Mouse (Mus musculus) forebrain, embryonic 13.5 days (tissue): ENCODE results near the gene Stt3b. TPM values are rescaled to one million over a fixed set of nuclear protein-coding genes. Genes with fewer than 3 reads are reported as not detected.

Experiments
- ATAC-seq: fragments of 200-750 bp; cut with Nextera tagmentation; 2 replicates; pipeline ENCODE4 v1.8.0; 2017
- H3K27ac ChIP-seq: fragments of 300-500 bp; sonication (generic); 2 replicates; pipeline ENCODE4 v1.5.1; 2015; ENCODE audit warnings: inconsistent platforms, mild to moderate bottlenecking, moderate library complexity
- H3K27me3 ChIP-seq: fragments of 300-500 bp; sonication (generic); 2 replicates; pipeline ENCODE4 v1.6.1; 2015; ENCODE audit warnings: mild to moderate bottlenecking, inconsistent platforms
- H3K36me3 ChIP-seq: fragments of 300-500 bp; sonication (generic); 2 replicates; pipeline ENCODE4 v1.6.1; 2015; ENCODE audit warnings: mild to moderate bottlenecking, inconsistent platforms; ENCODE audit not compliant: poor library complexity, severe bottlenecking
- H3K4me1 ChIP-seq: fragments of 300-500 bp; sonication (generic); 2 replicates; pipeline ENCODE4 v1.6.1; 2015; ENCODE audit warnings: inconsistent platforms
- H3K4me2 ChIP-seq: fragments of 300-500 bp; sonication (generic); 2 replicates; pipeline ENCODE4 v1.6.1; 2015; ENCODE audit warnings: inconsistent platforms, mild to moderate bottlenecking, moderate library complexity
- H3K4me3 ChIP-seq: fragments of 300-500 bp; sonication (generic); 2 replicates; pipeline ENCODE4 v1.5.1; 2015; ENCODE audit warnings: mild to moderate bottlenecking, inconsistent platforms
- H3K9ac ChIP-seq: fragments of 300-500 bp; sonication (generic); 2 replicates; pipeline ENCODE4 v1.6.1; 2015; ENCODE audit warnings: mild to moderate bottlenecking, inconsistent platforms
- H3K9me3 ChIP-seq: fragments of 300-500 bp; sonication (generic); replicated peaks from 2 replicates; pipeline ENCODE4 v1.6.1; 2016; ENCODE audit warnings: inconsistent platforms
- WGBS: fragments of 180-500 bp; shearing (Covaris S2); methylation state at CpG from one replicate; pipeline ENCODE4 v1.1.7; 2015; 5-methylcytosine and 5-hydroxymethylcytosine counted together
- polyA plus RNA-seq: library from polyadenylated mRNA; unstranded; fragments of >200 nt; fragmentation: Nextera tagmentation; extraction: Ambion mirVana; gene quantifications from 2 replicates; pipeline ENCODE4 v1.2.1, GENCODE M21; 2015

Gene Stt3b
- polyA plus RNA-seq, 1 experiment from 2014 or later: 63.3 TPM

DNA sequence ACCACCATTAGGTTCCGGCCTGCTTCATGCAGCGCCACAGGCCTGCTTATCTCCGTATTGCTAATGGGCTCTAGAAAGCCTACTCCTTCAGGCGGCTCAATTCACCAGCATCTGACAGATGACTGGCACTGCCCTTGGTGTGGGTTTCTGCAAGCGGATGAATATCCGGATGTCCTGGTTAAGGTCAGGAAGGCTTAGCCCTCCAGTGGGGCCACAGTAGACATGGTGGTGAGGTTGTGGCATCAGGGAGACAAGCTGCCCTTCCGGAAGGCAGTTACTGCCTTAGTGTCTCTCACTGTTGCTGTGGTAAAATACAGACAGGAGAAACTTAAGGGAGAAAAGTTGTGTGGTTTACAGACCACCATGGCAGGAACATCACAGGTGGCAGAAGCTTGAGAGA is 89.0 kb downstream of the Stt3b start:
- no peaks in the 10 kb centered on the region for H3K27me3 ChIP-seq
- peaks cover 9% of the 10 kb centered on the region for H3K4me1 ChIP-seq
- H3K4me3 ChIP-seq: no peak overlapping the region
- no peaks in the 10 kb centered on the region for H3K36me3 ChIP-seq
- no peaks in the 10 kb centered on the region for H3K9me3 ChIP-seq
- 91% methylated on average over 7 of the region's 7 CpGs for WGBS
- no peak overlapping the region for H3K9ac ChIP-seq
- ATAC-seq: no peak
- no peak overlapping the region for H3K4me2 ChIP-seq
- H3K27ac ChIP-seq: no peak overlapping the region

DNA sequence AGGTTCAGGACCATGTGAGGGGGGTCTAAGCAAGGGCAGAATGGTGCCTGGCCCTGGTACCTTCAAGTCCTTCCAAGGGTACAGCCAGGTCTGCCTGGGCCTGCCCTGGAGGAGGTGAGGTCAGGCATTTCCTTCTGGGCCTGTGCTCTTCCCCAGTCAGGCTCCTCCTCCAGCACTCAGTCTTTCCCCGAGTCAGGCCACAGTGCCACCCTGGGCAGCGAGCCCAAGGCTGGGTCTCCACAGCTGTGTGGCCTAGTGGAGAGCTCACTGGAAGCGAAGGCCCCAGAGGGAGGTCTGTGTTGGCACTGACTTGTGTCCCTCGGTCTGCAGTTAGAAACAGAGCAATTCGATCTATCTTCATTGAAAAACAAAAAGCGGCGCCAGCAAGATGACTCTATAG is 89.8 kb downstream of the Stt3b start:
- H3K9me3 ChIP-seq: no peaks in the 10 kb centered on the region
- H3K4me2 ChIP-seq: no peak overlapping the region
- no peaks in the 10 kb centered on the region for H3K36me3 ChIP-seq
- H3K27me3 ChIP-seq: no peaks in the 10 kb centered on the region
- 77% methylated on average over 7 of the region's 7 CpGs for WGBS
- ATAC-seq: no peak
- H3K27ac ChIP-seq: no peak overlapping the region
- H3K4me1 ChIP-seq: peaks cover 16% of the 10 kb centered on the region
- no peak overlapping the region for H3K4me3 ChIP-seq
- H3K9ac ChIP-seq: no peak overlapping the region

DNA sequence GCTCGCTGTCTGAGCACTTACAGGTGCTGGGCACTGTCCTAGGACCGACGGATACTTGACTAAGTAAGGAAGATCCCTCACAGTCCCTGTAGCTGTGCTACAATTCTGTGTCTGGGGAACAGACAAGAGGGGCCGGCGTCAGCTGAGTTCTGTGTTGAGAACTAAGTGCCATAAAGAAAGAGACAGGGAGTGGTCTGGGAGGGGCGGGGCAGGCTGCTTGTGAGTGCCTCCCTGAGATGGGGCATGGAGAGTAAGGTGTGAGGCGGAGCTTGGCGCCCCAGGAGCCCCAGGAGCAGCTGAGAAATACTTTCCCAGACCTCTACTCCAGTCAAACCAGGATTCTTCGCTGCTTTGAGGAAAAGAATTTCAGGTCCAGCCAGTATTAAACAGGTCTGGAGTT is 92.2 kb downstream of the Stt3b start:
- no peak overlapping the region for H3K4me2 ChIP-seq
- H3K4me3 ChIP-seq: no peak overlapping the region
- H3K27me3 ChIP-seq: no peaks in the 10 kb centered on the region
- no peak overlapping the region for H3K27ac ChIP-seq
- 29% methylated on average over 9 of the region's 9 CpGs for WGBS
- peaks cover 10% of the 10 kb centered on the region for H3K4me1 ChIP-seq
- no peak overlapping the region for H3K9ac ChIP-seq
- no peak for ATAC-seq
- H3K9me3 ChIP-seq: peaks cover 5% of the 10 kb centered on the region; the same call in 1 of the 2 replicates
- no peaks in the 10 kb centered on the region for H3K36me3 ChIP-seq

DNA sequence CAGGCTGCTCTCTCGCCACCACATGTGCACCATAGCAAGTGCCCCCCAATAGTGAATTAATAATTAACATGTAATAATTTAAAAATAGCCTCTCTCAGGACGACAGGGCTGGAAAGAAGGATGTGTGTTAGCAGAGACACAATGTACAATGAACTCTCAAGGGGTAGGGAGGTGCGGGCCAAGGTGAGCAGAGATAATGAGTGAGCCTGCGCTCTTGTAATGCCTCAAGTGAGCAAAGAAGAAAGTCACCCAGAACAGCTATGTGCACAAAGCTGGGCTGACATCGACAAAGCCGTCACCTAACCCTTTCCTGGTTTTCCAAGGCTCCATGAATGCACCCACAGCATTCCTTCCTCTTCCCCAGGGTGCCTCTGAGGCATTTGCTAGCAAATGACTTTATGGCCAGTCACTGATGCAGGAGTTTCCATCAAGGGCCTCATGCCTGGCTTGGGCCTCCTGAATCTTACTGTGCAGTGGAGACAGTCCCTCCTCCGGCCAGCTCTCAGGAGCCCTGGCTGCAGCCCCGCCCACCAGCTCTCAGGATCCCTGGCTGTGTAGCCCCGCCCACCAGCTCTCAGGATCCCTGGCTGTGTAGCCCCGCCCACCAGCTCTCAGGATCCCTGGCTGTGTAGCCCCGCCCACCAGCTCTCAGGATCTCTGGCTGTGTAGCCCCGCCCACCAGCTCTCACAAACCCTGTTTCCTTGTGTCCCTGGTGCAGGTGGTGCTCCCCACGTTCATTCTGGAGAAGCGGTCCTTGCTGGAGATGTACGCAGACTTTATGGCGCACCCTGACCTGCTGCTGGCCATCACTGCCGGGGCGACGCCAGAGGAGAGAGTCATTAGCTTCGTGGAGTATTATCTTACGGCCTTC is 94.2 kb downstream of the Stt3b start:
- Histone ChIP-seq H3K9ac (no peak overlapping the region), H3K36me3 (no peaks in the 10 kb centered on the region), H3K9me3 (peaks cover 5% of the 10 kb centered on the region; the same call in 1 of the 2 replicates), H3K27ac (no peak overlapping the region), H3K4me1 (peaks cover 17% of the 10 kb centered on the region), H3K4me3 (no peak overlapping the region), H3K27me3 (no peaks in the 10 kb centered on the region), H3K4me2 (peak overlapping the region; percentile 22)
- WGBS: 28% methylated on average over 21 of the region's 21 CpGs
- ATAC-seq: peak; percentile 59; the same call in 1 of the 2 replicates

DNA sequence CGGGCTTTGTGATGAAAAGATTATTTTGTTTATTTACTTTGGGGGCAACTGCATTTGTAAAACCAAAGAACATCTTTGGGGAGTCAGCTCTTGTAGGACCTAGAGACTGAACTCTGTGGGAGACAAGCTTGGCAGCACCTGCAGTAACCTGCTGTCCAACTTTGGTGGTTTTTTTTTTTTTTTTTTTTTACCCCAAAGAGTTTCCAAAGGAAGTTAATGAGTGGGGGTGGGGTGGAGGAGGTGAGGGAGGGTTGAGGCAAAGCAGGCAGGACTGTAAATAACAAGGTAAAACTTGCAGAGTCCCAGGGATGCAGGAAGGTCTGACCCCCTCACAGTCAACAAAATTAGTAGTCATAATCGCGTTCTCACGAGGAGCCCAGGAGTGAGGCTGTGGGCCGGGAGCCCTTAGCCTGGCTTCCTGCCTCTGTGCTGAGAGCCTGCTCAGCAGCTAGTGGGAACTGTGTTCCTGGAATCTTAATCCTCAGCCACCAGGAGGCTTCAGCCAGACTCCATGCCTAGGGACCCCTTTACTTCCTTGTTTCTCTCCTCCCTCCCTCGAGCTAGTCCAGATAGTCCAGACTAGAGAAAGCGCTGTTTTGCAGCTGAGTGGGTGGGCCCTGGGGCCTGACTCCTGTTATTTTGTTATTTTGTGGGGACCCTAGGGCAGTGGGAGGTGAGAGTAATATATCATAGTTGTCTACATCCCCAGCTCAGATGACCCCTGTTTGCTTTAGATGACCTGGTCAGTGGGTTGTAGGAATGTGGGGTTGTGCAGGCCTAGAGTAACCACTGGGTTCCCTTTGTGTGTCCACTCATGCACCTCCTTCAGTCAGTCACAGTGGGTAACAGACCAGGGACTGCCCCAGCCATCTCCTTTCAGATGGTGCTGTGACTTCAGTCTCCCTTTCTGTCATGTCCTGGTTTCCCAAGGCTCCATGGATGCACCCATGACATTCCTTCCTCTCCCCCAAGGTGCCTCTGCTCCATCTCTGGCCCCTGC is 95.3 kb downstream of the Stt3b start:
- Histone ChIP-seq H3K27me3 (no peaks in the 10 kb centered on the region), H3K9me3 (peaks cover 5% of the 10 kb centered on the region; the same call in 1 of the 2 replicates), H3K36me3 (no peaks in the 10 kb centered on the region), H3K4me3 (no peak overlapping the region), H3K9ac (no peak overlapping the region), H3K4me1 (peaks cover 17% of the 10 kb centered on the region), H3K27ac (no peak overlapping the region), H3K4me2 (no peak overlapping the region)
- 26% methylated on average over 7 of the region's 7 CpGs for WGBS
- ATAC-seq: no peak

DNA sequence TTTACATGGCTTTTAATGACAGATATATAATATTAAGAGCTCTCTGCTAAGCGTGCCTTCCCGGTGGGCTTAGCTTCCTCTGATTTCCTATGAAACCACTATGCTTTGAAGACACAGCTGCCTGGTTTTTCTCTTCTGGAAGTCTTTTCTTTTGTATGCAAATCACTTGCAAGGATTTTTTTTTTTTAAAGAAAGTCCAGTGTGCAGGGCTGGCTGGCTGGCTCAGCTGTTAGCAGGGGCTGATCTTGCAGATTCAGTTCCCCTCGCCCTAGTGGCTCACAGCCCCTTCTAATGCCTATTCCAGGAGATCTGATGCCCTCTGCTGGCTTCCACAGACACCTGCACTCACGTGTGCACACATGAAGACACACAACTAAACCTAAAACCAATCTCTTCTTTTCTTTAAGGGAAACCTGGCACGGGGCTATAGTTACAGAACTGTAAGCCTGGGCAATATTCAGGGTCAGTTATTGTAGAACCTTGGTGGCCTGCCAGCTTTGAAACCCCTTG is 96.4 kb downstream of the Stt3b start:
- Histone ChIP-seq H3K9ac (no peak overlapping the region), H3K9me3 (peaks cover 5% of the 10 kb centered on the region; the same call in 1 of the 2 replicates), H3K36me3 (no peaks in the 10 kb centered on the region), H3K4me2 (no peak overlapping the region), H3K27me3 (no peaks in the 10 kb centered on the region), H3K4me3 (no peak overlapping the region), H3K27ac (no peak overlapping the region), H3K4me1 (peaks cover 17% of the 10 kb centered on the region)
- 85% methylated on average over 5 of the region's 5 CpGs for WGBS
- ATAC-seq: no peak

DNA sequence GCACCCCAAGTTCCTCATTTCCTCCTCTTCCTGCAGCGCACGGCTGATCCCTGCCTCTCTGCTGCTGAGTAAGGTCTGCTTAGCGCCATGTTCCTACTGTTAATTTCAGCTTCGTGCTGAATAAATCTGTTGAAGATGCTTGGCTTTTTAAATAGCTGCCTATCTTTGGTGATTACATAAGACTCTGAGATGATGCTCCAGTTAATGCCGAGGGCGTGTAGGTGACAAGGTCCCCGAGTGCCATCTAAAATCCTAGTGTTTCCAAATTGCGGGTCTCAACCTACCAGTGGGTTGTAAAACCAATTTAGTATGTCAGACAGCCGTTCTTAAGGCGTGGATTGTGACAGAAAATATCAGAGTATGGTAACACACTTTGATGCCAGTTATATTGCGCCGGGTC is 99.7 kb downstream of the Stt3b start:
- Histone ChIP-seq H3K4me3 (no peak overlapping the region), H3K27ac (no peak overlapping the region), H3K9ac (no peak overlapping the region), H3K4me1 (peaks cover 15% of the 10 kb centered on the region), H3K27me3 (no peaks in the 10 kb centered on the region), H3K4me2 (no peak overlapping the region), H3K9me3 (peaks cover 5% of the 10 kb centered on the region; the same call in 1 of the 2 replicates), H3K36me3 (no peaks in the 10 kb centered on the region)
- no peak for ATAC-seq
- 88% methylated on average over 12 of the region's 12 CpGs for WGBS

DNA sequence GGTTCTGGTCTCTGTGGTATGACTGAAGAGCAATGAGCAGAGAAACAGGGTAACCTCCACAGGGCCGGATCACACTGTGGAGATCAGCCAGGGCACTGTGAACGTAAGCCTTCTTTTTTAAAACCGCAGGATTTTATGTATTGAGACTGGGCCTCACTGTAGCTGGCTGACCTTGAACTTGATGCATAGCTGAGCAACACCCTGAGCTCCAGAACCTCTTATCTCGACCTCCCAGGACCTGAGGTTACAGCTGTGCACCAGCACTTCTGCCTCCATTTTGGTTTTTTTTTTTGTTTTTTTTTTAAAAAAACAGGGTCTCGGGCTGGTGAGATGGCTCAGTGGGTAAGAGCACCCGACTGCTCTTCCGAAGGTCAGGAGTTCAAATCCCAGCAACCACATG is 100.5 kb downstream of the Stt3b start:
- no peak overlapping the region for H3K27ac ChIP-seq
- no peak for ATAC-seq
- no peaks in the 10 kb centered on the region for H3K27me3 ChIP-seq
- no peak overlapping the region for H3K4me2 ChIP-seq
- WGBS: 87% methylated on average over 7 of the region's 7 CpGs
- H3K4me1 ChIP-seq: peaks cover 13% of the 10 kb centered on the region
- H3K36me3 ChIP-seq: no peaks in the 10 kb centered on the region
- H3K4me3 ChIP-seq: no peak overlapping the region
- peaks cover 5% of the 10 kb centered on the region; the same call in 1 of the 2 replicates for H3K9me3 ChIP-seq
- H3K9ac ChIP-seq: no peak overlapping the region

DNA sequence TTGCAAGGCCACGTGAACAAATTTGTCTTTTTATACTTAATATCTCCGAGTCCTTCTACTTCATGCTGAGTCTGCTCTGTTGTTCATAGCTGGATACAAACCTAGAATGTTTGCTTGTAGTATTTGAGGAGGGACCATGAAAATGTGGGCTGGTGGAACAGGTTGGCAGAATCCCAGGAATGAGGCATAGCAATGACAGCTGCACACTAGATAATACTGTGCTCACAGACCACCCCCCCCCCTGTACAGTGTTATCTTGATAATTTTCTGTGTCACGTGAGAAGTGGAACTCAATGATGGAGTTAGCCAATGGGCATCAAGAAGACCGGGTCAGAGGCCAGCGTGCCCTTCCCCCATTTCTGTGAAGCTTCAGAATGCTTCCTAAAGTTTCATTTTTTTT is 104.0 kb downstream of the Stt3b start:
- no peak overlapping the region for H3K4me3 ChIP-seq
- peaks cover 6% of the 10 kb centered on the region for H3K4me1 ChIP-seq
- H3K9ac ChIP-seq: no peak overlapping the region
- no peaks in the 10 kb centered on the region for H3K27me3 ChIP-seq
- no peaks in the 10 kb centered on the region for H3K36me3 ChIP-seq
- no peak overlapping the region for H3K27ac ChIP-seq
- H3K9me3 ChIP-seq: no peaks in the 10 kb centered on the region
- 0 out of 2 replicates have a peak, but pooled peaks have one; percentile 30 for ATAC-seq
- no peak overlapping the region for H3K4me2 ChIP-seq
- WGBS: 77% methylated on average over 5 of the region's 5 CpGs

DNA sequence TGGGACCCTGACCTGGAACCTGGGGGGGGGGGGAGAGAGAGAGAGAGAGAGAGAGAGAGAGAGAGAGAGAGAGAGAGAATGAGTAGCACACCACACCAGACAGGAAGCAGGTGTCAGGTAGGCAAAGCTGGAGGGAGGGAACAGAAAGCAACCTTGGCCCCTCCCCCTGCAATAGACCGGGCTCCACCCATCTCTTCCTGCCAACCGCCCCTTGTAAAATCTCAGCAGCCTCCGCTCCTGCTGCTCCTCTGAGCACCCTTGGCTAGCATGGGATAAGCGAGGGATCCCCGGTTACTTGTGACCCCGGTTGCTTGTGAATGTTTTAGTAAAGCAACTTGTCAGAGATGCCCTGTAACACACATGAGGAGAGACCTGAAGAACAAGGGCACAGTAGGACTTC is 104.7 kb downstream of the Stt3b start:
- Histone ChIP-seq H3K36me3 (no peaks in the 10 kb centered on the region), H3K9ac (no peak overlapping the region), H3K27me3 (no peaks in the 10 kb centered on the region), H3K4me1 (peaks cover 6% of the 10 kb centered on the region), H3K4me3 (no peak overlapping the region), H3K4me2 (no peak overlapping the region), H3K9me3 (no peaks in the 10 kb centered on the region), H3K27ac (no peak overlapping the region)
- ATAC-seq: no peak
- 13% methylated on average over 6 of the region's 6 CpGs for WGBS

DNA sequence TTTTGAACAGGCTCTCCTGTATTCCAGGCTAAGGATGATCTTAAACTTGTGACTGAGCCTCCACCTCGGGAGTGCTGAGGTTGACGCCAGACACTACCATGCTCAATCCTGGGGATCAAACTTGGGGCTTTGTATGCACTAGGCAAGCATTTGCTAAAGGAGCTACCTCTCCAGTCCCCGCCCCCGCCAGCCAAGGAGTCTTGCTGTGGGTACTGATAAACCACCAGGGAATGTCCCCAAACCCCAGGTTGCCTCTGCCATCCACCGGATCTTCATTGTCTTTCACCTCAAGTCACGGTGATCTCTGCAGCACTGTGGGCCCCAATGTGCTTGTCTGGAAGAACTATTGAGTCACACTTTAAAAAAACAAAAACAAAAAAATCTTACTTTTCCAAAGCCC is 107.1 kb downstream of the Stt3b start:
- no peak overlapping the region for H3K4me3 ChIP-seq
- H3K4me1 ChIP-seq: peaks cover 6% of the 10 kb centered on the region
- H3K9ac ChIP-seq: no peak overlapping the region
- no peak overlapping the region for H3K4me2 ChIP-seq
- 53% methylated on average over 6 of the region's 6 CpGs for WGBS
- no peaks in the 10 kb centered on the region for H3K36me3 ChIP-seq
- no peaks in the 10 kb centered on the region for H3K27me3 ChIP-seq
- ATAC-seq: no peak
- H3K27ac ChIP-seq: no peak overlapping the region
- H3K9me3 ChIP-seq: no peaks in the 10 kb centered on the region

DNA sequence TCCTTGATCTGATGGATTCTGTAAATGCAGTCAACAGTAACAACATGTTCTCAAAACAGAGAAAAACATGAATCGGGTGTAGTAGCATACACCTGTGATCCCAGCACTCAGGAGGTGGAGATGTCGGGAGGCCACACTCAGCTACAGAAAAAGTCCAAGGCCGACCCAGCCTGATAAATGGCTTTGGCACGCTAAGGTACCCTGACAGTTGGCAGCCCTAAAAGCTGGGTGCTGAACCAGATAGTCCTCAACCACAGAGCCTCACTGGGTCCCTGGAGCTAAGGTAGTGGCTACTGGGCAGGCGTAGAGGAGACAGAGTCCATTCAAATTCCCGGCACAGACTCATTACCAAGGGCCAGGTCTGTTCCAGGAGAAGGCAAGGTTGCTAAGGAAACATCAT is 109.0 kb downstream of the Stt3b start:
- Histone ChIP-seq H3K27me3 (no peaks in the 10 kb centered on the region), H3K36me3 (no peaks in the 10 kb centered on the region), H3K4me3 (no peak overlapping the region), H3K27ac (no peak overlapping the region), H3K9ac (no peak overlapping the region), H3K4me1 (peaks cover 6% of the 10 kb centered on the region), H3K4me2 (no peak overlapping the region), H3K9me3 (no peaks in the 10 kb centered on the region)
- WGBS: 91% methylated on average over 6 of the region's 6 CpGs
- ATAC-seq: no peak
